Mouse (Mus musculus): ENCODE results near the gene Dlg2.

Gene Dlg2

GRCm38 (mm10) chr7:91591261-91592170 lies 1115.0 kb downstream of the Dlg2 start:
- no peak for DNase-seq

GRCm38 (mm10) chr7:91598549-91598948 lies 1122.1 kb downstream of the Dlg2 start:
- DNase-seq, result no peak

DNA sequence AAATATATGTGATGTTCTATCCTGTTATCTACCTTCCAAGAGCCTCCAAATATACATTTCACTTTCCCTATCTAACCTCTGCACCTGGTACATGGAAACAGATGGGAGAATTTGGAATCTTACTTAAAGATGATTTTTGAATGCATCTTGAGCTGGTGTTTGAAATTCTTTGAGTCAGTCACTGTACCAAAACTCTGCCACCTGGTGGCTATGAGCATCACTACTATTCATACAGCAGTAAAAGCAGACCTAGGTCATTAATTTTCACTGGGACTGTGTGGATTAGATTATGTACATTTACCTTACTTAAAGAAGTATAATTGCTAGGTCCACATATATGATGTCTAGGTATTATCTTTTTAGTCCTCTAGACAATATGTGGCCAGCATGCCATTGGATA lies 1124.8 kb downstream of the Dlg2 start:
- peak; percentile 19 to 22 for DNase-seq

GRCm38 (mm10) chr7:91603561-91603960 lies 1127.1 kb downstream of the Dlg2 start:
- DNase-seq, result peak in 1 of 2 experiments; percentile 8

GRCm38 (mm10) chr7:91653033-91653432 lies 1176.6 kb downstream of the Dlg2 start:
- DNase-seq, result peak; percentile 13 to 21

DNA sequence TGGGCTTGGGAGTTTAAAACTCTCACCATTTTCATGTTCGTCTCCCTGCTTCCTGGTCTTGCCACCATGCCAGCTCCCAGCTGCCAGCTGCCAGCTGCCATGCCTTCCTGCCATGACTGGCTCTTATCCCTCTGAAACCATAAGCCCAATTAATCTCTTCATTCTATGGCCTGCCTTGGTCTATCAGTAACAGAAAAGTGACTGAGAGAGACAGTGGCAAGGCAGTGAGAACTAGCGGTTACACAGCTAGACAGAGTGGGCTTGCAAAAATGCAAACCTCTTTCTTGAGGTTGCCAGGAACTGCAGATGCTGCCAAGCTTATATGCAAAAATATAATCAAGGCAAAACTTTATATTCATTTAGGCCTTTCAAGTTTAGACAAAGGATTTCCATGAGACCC lies 1183.0 kb downstream of the Dlg2 start:
- DNase-seq, result no peak

DNA sequence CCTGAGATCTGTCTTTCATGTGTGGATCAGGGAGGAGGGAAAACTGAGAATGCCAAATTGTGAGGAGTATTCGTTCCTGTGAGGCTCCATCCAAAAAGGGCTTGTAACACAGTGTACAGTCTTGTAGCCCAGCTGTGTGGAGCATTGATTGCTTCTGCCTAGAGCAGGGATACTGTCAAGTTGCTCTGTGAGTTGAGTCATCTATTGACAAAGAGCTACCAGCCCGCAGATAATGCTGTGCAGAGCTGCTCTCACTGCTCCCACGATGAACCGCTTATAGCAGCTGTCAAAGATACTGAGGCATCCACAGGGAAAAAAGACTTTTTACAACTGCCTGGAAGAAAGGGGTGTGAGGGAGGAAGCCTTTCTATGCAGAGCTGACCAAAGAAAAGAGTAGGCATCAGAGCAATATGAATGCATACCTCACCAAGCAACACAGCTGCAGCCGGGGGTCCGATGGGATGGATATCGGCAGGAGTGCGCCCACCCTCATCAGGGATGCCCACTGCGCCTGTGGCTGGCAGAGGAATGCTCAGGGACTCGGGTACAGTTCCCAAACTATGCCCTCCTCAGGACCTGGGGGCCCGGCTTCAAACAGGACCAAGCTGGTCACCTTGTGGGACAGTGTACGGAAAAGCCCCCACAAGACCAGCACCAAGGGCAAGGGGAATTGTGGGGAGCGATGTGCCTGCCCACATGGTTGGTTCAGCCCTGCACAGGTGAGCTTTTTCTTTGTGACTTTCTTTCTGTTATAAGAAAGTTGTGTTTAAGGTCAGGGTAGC lies 1196.0 kb downstream of the Dlg2 start:
- no peak for DNase-seq

GRCm38 (mm10) chr7:91674401-91674800 lies 1197.9 kb downstream of the Dlg2 start:
- DNase-seq, result no peak

GRCm38 (mm10) chr7:91677934-91678333 lies 1201.5 kb downstream of the Dlg2 start:
- DNase-seq, result no peak

GRCm38 (mm10) chr7:91687930-91688329 lies 1211.5 kb downstream of the Dlg2 start:
- DNase-seq, result no peak

GRCm38 (mm10) chr7:91689829-91690228 lies 1213.4 kb downstream of the Dlg2 start:
- no peak for DNase-seq

GRCm38 (mm10) chr7:91709853-91710252 lies 1233.4 kb downstream of the Dlg2 start:
- no peak for DNase-seq

DNA sequence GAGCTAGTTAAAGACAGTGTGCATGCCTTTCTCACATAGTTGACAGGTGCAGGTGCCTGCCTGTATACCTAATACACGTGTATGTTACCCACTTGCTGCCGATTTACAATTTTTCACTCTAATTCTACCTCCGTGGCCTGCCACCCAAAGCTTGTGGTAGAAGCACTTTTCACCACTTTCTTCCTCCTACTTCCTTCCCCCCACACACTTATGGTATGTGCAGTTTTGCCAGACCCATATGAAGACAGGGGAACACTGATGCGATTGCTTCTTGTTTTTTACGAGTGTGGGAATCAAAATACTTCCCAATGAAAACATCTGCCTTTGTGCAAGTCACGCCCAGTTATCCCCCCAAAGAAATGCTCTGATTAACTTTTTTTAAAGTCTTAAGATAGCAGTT lies 1234.7 kb downstream of the Dlg2 start:
- no peak for DNase-seq

- no peak for DNase-seq
Measured at GRCm38 (mm10) chr7:91715776-91716175, 1239.3 kb downstream of the Dlg2 start.

GRCm38 (mm10) chr7:91716696-91717095 lies 1240.2 kb downstream of the Dlg2 start:
- DNase-seq, result no peak

- DNase-seq, result no peak
Measured at GRCm38 (mm10) chr7:91720318-91720717, 1243.8 kb downstream of the Dlg2 start.

- DNase-seq, result no peak
Measured at GRCm38 (mm10) chr7:91724397-91724796, 1247.9 kb downstream of the Dlg2 start.

DNA sequence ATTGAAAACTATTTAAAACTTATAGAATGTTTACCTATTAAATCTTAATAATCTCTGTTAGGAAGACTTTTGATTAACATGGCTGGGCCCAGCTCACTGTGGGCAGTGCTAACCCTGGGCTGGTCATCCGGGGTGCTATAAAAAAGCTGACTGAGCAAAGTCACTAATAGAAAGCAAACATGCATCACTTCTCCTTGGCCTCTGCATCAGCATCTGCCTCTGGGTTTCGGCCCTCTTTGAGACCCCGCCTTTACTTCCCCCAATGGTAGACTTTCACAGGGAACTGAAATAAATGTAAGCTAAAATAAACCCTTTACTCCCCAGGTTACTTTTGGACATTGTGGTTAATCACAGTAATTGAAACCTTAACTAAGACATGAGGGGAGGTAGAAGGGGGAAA lies 1264.3 kb downstream of the Dlg2 start:
- no peak for DNase-seq

- no peak for DNase-seq
Measured at GRCm38 (mm10) chr7:91753151-91753861, 1276.8 kb downstream of the Dlg2 start.

- no peak for DNase-seq
Measured at GRCm38 (mm10) chr7:91767648-91768047, 1291.2 kb downstream of the Dlg2 start.

GRCm38 (mm10) chr7:91778673-91779072 lies 1302.2 kb downstream of the Dlg2 start:
- no peak for DNase-seq

DNA sequence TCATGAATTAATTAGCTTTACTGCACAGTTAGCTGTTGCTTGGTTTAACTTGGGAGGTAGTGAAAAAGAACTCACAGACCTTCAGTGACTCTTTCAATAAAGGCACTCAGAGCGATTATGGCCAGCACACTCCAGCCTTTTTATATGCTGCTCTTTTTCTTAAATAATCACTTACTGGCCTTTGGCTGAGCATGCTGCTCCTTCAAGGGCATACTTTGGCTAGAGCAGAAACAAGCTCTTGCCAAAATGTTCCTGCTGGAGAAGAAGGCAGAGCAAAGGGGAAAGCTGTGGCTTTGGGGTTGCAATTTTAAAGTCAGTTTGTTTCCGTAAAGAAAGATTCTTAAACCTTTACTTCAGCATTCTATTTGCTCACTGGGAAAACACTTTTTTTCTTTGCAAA lies 1308.1 kb downstream of the Dlg2 start:
- DNase-seq, result no peak

GRCm38 (mm10) chr7:91785445-91785844 lies 1309.0 kb downstream of the Dlg2 start:
- no peak for DNase-seq
